Mouse (Mus musculus): ENCODE results near the gene Brd1. TPM values are rescaled to one million over a fixed set of nuclear protein-coding genes. Genes with fewer than 3 reads are reported as not detected.
"Not testable (repeated sequence)": the region's sequence is repeated elsewhere in the genome, so short reads cannot be mapped to it uniquely, and the experiment has no call there.

The Brd1 gene
- 13.4 and 14.1 TPM in 2 replicates for polyA plus RNA-seq (2015; fragmentation: Nextera tagmentation; extraction: Ambion mirVana)

- ATAC-seq: peak; percentile 86
- H3K4me1 ChIP-seq (ENCODE audit: control insufficient read depth, insufficient read depth, low read length): peaks cover 34% of the 10 kb centered on the region
- peak within 1 kb of the TSS; percentile 85 for H3K4me2 ChIP-seq (ENCODE audit: low read depth, low read length)
- H3K4me3 ChIP-seq (ENCODE audit: low read length): peak within 1 kb of the TSS; percentile 91
- peak within 1 kb of the TSS; percentile 99 for H3K9ac ChIP-seq (ENCODE audit: low read depth, low read length)
- no peaks in the 10 kb centered on the region for H3K9me3 ChIP-seq (ENCODE audit: control insufficient read depth, low read length)
- H3K36me3 ChIP-seq (ENCODE audit: control insufficient read depth, insufficient read depth, low read length): peaks cover 12% of the 10 kb centered on the region
- H3K27ac ChIP-seq (ENCODE audit: low read length): peak within 1 kb of the TSS; percentile 91
- WGBS: under 1% methylated on average over 87 of the region's 103 CpGs
- H3K27me3 ChIP-seq (replicated peaks; ENCODE audit: control insufficient read depth, insufficient read depth, low read length): no peaks in the 10 kb centered on the region
Measured at GRCm38 (mm10) chr15:88733834-88734571, at the start of gene Brd1. TSS of gene Brd1 (minus strand) at chr15:88734233.

- not testable (repeated sequence) for ATAC-seq; H3K36me3 ChIP-seq (ENCODE audit: control insufficient read depth, insufficient read depth, low read length); H3K9ac ChIP-seq (ENCODE audit: low read depth, low read length); H3K4me3 ChIP-seq (ENCODE audit: low read length); H3K9me3 ChIP-seq (ENCODE audit: control insufficient read depth, low read length); H3K27ac ChIP-seq (ENCODE audit: low read length); H3K4me2 ChIP-seq (ENCODE audit: low read depth, low read length); H3K4me1 ChIP-seq (ENCODE audit: control insufficient read depth, insufficient read depth, low read length); H3K27me3 ChIP-seq (replicated peaks; ENCODE audit: control insufficient read depth, insufficient read depth, low read length)
- WGBS: 86% methylated on average over 5 of the region's 5 CpGs
Measured at GRCm38 (mm10) chr15:88774630-88775029, 40.6 kb upstream of the Brd1 start.

- Histone ChIP-seq H3K4me3 (ENCODE audit: low read length) (no peak overlapping the region), H3K27me3 (replicated peaks; ENCODE audit: control insufficient read depth, insufficient read depth, low read length) (no peaks in the 10 kb centered on the region), H3K36me3 (ENCODE audit: control insufficient read depth, insufficient read depth, low read length) (peaks cover 5% of the 10 kb centered on the region), H3K27ac (ENCODE audit: low read length) (no peak overlapping the region), H3K4me2 (ENCODE audit: low read depth, low read length) (no peak overlapping the region), H3K9me3 (ENCODE audit: control insufficient read depth, low read length) (no peaks in the 10 kb centered on the region), H3K4me1 (ENCODE audit: control insufficient read depth, insufficient read depth, low read length) (peaks cover 3% of the 10 kb centered on the region; the same call in 1 of the 2 replicates), H3K9ac (ENCODE audit: low read depth, low read length) (no peak overlapping the region)
- no peak for ATAC-seq
- whole genome bisulfite sequencing: 58% methylated on average over 1 of the region's 1 CpGs
Measured at GRCm38 (mm10) chr15:88768537-88768936, 34.5 kb upstream of the Brd1 start.

- not testable (repeated sequence) for H3K4me3 ChIP-seq (ENCODE audit: low read length); H3K9me3 ChIP-seq (ENCODE audit: control insufficient read depth, low read length); H3K4me1 ChIP-seq (ENCODE audit: control insufficient read depth, insufficient read depth, low read length); H3K27me3 ChIP-seq (replicated peaks; ENCODE audit: control insufficient read depth, insufficient read depth, low read length); ATAC-seq; H3K36me3 ChIP-seq (ENCODE audit: control insufficient read depth, insufficient read depth, low read length); H3K27ac ChIP-seq (ENCODE audit: low read length); H3K4me2 ChIP-seq (ENCODE audit: low read depth, low read length); H3K9ac ChIP-seq (ENCODE audit: low read depth, low read length)
- 95% methylated on average over 2 of the region's 2 CpGs for WGBS
Measured at GRCm38 (mm10) chr15:88766139-88766538, 32.1 kb upstream of the Brd1 start.

- 92% methylated on average over 4 of the region's 4 CpGs for WGBS
- no peaks in the 10 kb centered on the region; the same call in 1 of the 2 replicates for H3K36me3 ChIP-seq (ENCODE audit: control insufficient read depth, insufficient read depth, low read length)
- H3K27me3 ChIP-seq (replicated peaks; ENCODE audit: control insufficient read depth, insufficient read depth, low read length): no peaks in the 10 kb centered on the region
- no peaks in the 10 kb centered on the region for H3K9me3 ChIP-seq (ENCODE audit: control insufficient read depth, low read length)
- H3K27ac ChIP-seq (ENCODE audit: low read length): no peak overlapping the region
- no peak overlapping the region for H3K9ac ChIP-seq (ENCODE audit: low read depth, low read length)
- no peak overlapping the region for H3K4me3 ChIP-seq (ENCODE audit: low read length)
- peaks cover 5% of the 10 kb centered on the region for H3K4me1 ChIP-seq (ENCODE audit: control insufficient read depth, insufficient read depth, low read length)
- peak; percentile 62 for ATAC-seq
- no peak overlapping the region for H3K4me2 ChIP-seq (ENCODE audit: low read depth, low read length)
Measured at GRCm38 (mm10) chr15:88761551-88761950, 27.5 kb upstream of the Brd1 start.

GRCm38 (mm10) chr15:88758061-88758460 is 24.0 kb upstream of the Brd1 start:
- Histone ChIP-seq H3K4me3 (ENCODE audit: low read length) (no peak overlapping the region), H3K27ac (ENCODE audit: low read length) (no peak overlapping the region), H3K36me3 (ENCODE audit: control insufficient read depth, insufficient read depth, low read length) (no peaks in the 10 kb centered on the region), H3K4me2 (ENCODE audit: low read depth, low read length) (no peak overlapping the region), H3K4me1 (ENCODE audit: control insufficient read depth, insufficient read depth, low read length) (peaks cover 8% of the 10 kb centered on the region), H3K9me3 (ENCODE audit: control insufficient read depth, low read length) (no peaks in the 10 kb centered on the region), H3K27me3 (replicated peaks; ENCODE audit: control insufficient read depth, insufficient read depth, low read length) (no peaks in the 10 kb centered on the region), H3K9ac (ENCODE audit: low read depth, low read length) (no peak overlapping the region)
- WGBS: 71% methylated on average over 3 of the region's 3 CpGs
- 0 out of 2 replicates have a peak, but pooled peaks have one; percentile 45 for ATAC-seq

GRCm38 (mm10) chr15:88755761-88756160 is 21.7 kb upstream of the Brd1 start:
- Histone ChIP-seq H3K9me3 (ENCODE audit: control insufficient read depth, low read length) (no peaks in the 10 kb centered on the region), H3K4me3 (ENCODE audit: low read length) (no peak overlapping the region), H3K27me3 (replicated peaks; ENCODE audit: control insufficient read depth, insufficient read depth, low read length) (no peaks in the 10 kb centered on the region), H3K36me3 (ENCODE audit: control insufficient read depth, insufficient read depth, low read length) (no peaks in the 10 kb centered on the region), H3K9ac (ENCODE audit: low read depth, low read length) (no peak overlapping the region), H3K27ac (ENCODE audit: low read length) (no peak overlapping the region), H3K4me2 (ENCODE audit: low read depth, low read length) (no peak overlapping the region), H3K4me1 (ENCODE audit: control insufficient read depth, insufficient read depth, low read length) (peaks cover 11% of the 10 kb centered on the region)
- ATAC-seq: no peak
- 94% methylated on average over 18 of the region's 18 CpGs for WGBS

- no peaks in the 10 kb centered on the region for H3K36me3 ChIP-seq (ENCODE audit: control insufficient read depth, insufficient read depth, low read length)
- H3K9me3 ChIP-seq (ENCODE audit: control insufficient read depth, low read length): no peaks in the 10 kb centered on the region
- no peak overlapping the region for H3K9ac ChIP-seq (ENCODE audit: low read depth, low read length)
- no peak for ATAC-seq
- H3K4me1 ChIP-seq (ENCODE audit: control insufficient read depth, insufficient read depth, low read length): peaks cover 15% of the 10 kb centered on the region
- H3K27me3 ChIP-seq (replicated peaks; ENCODE audit: control insufficient read depth, insufficient read depth, low read length): no peaks in the 10 kb centered on the region
- H3K4me3 ChIP-seq (ENCODE audit: low read length): no peak overlapping the region
- WGBS: 84% methylated on average over 2 of the region's 2 CpGs
- no peak overlapping the region for H3K4me2 ChIP-seq (ENCODE audit: low read depth, low read length)
- H3K27ac ChIP-seq (ENCODE audit: low read length): no peak overlapping the region
Measured at GRCm38 (mm10) chr15:88754896-88755295, 20.9 kb upstream of the Brd1 start.

GRCm38 (mm10) chr15:88752403-88752733 is 18.3 kb upstream of the Brd1 start:
- ATAC-seq: no peak
- Histone ChIP-seq H3K9ac (ENCODE audit: low read depth, low read length) (peak overlapping the region; percentile 86), H3K4me2 (ENCODE audit: low read depth, low read length) (peak overlapping the region; percentile 76), H3K27me3 (replicated peaks; ENCODE audit: control insufficient read depth, insufficient read depth, low read length) (no peaks in the 10 kb centered on the region), H3K4me1 (ENCODE audit: control insufficient read depth, insufficient read depth, low read length) (peaks cover 10% of the 10 kb centered on the region), H3K27ac (ENCODE audit: low read length) (peak overlapping the region; percentile 88), H3K36me3 (ENCODE audit: control insufficient read depth, insufficient read depth, low read length) (no peaks in the 10 kb centered on the region), H3K4me3 (ENCODE audit: low read length) (peak overlapping the region; percentile 89), H3K9me3 (ENCODE audit: control insufficient read depth, low read length) (no peaks in the 10 kb centered on the region)
- under 1% methylated on average over 8 of the region's 8 CpGs for WGBS
